Mouse (Mus musculus) liver, postnatal 0 days (tissue): ENCODE results near the gene Eif1b. TPM values are rescaled to one million over a fixed set of nuclear protein-coding genes. Genes with fewer than 3 reads are reported as not detected.

Source experiments
- ATAC-seq: fragments of 200-750 bp; cut with Nextera tagmentation; 2 replicates; pipeline ENCODE4 v1.8.0; 2017; ENCODE audit warnings: mild to moderate bottlenecking, moderate library complexity
- DNase-seq: peaks from one replicate; pipeline ENCODE4 v3.0.0-alpha.2; 2016
- H3K27ac ChIP-seq: fragments of 300-500 bp; sonication (generic); 2 replicates; pipeline ENCODE4 v1.5.1; 2014; ENCODE audit warnings: antibody characterized with exemption, moderate library complexity, mild to moderate bottlenecking, low read depth
- H3K27me3 ChIP-seq: fragments of 300-500 bp; sonication (generic); 2 replicates; pipeline ENCODE4 v1.6.1; 2014; ENCODE audit warnings: low read length, control low read depth, mixed read lengths; ENCODE audit not compliant: insufficient read depth
- H3K36me3 ChIP-seq: fragments of 300-500 bp; sonication (generic); replicated peaks from 2 replicates; pipeline ENCODE4 v1.6.1; 2014; ENCODE audit warnings: mild to moderate bottlenecking, control low read depth, low read length, moderate library complexity, mixed read lengths; ENCODE audit not compliant: insufficient read depth
- H3K4me1 ChIP-seq: fragments of 300-500 bp; sonication (generic); 2 replicates; pipeline ENCODE4 v1.6.1; 2014; ENCODE audit warnings: antibody characterized with exemption, mild to moderate bottlenecking, control low read depth; ENCODE audit not compliant: insufficient read depth
- H3K4me2 ChIP-seq: fragments of 300-500 bp; sonication (generic); 2 replicates; pipeline ENCODE4 v1.6.1; 2014; ENCODE audit warnings: low read depth, mild to moderate bottlenecking, low read length, moderate library complexity, mixed read lengths
- H3K4me3 ChIP-seq: fragments of 300-500 bp; sonication (generic); 2 replicates; pipeline ENCODE4 v1.5.1; 2014; ENCODE audit warnings: low read depth, low read length
- H3K9ac ChIP-seq: fragments of 300-500 bp; sonication (generic); replicated peaks from 2 replicates; pipeline ENCODE4 v1.6.1; 2014; ENCODE audit warnings: mild to moderate bottlenecking, moderate library complexity
- H3K9me3 ChIP-seq: fragments of 300-500 bp; sonication (generic); 2 replicates; pipeline ENCODE4 v1.6.1; 2016; ENCODE audit warnings: mild to moderate bottlenecking, control low read depth, low read length, mixed read lengths
- CTCF ChIP-seq: sonication (generic); IDR thresholded peaks from 2 replicates; pipeline ENCODE4 v1.5.1; 2016; ENCODE audit warnings: antibody characterized with exemption, low read depth
- EP300 ChIP-seq: IDR thresholded peaks from 2 replicates; pipeline ENCODE4 v1.6.1; 2016; ENCODE audit warnings: antibody characterized with exemption, low read depth, mild to moderate bottlenecking
- WGBS: fragments of 180-500 bp; shearing (Covaris S2); extraction: QIAGEN DNeasy Blood & Tissue Kit; methylation state at CpG from one replicate; pipeline ENCODE4 v1.1.7; 2014; ENCODE audit not compliant: insufficient replicate concordance; 5-methylcytosine and 5-hydroxymethylcytosine counted together
- polyA plus RNA-seq: library from polyadenylated mRNA; unstranded; fragments of >200 nt; fragmentation: Nextera tagmentation; extraction: Ambion mirVana; gene quantifications from 2 replicates; pipeline ENCODE4 v1.2.1, GENCODE M21; 2015

Gene Eif1b
- 50.0 and 50.4 TPM in 2 replicates for polyA plus RNA-seq

DNA sequence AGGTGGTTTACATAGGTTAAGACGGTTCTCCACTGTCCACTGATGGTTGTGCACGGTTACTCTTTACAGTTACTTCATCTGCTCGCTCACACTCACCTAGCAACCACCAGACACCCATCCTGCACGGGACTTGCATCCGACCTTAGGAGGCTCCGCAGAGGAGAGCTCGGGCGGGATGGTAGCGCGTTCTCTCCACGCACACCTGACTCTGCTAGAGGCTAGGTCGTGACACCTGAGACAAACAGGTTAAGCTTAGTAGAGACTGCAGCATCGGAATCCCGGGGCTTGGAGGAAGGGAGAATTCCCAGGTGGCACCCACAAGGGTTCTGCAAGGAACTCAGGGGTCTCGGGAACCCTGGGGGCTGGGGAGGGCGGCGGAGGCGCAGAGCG, at the start of gene Eif1b:
Gene Eif1b, plus strand, starts transcription at position 223 of the 390 bp plus-strand sequence.
- no peak for TF ChIP-seq EP300
- TF ChIP-seq CTCF = no peak
- no peak for DNase-seq

GRCm38 (mm10) chr9:120444642-120445041, 47.4 kb upstream of the Eif1b start:
- no peak for TF ChIP-seq EP300
- TF ChIP-seq CTCF = no peak
- Histone ChIP-seq H3K27ac (no peak overlapping the region), H3K9me3 (no peaks in the 10 kb centered on the region), H3K4me3 (no peak overlapping the region), H3K9ac (no peak overlapping the region), H3K36me3 (no peaks in the 10 kb centered on the region), H3K4me1 (no peaks in the 10 kb centered on the region), H3K4me2 (no peak overlapping the region), H3K27me3 (no peaks in the 10 kb centered on the region)
- DNase-seq (no peak), ATAC-seq (no peak)
- 75% methylated on average over 9 of the region's 9 CpGs for WGBS

More for the DNA sequence above, at the start of gene Eif1b:
- Histone ChIP-seq H3K9me3 (no peaks in the 10 kb centered on the region), H3K9ac (peak within 1 kb of the TSS; percentile 98), H3K4me3 (peak within 1 kb of the TSS; percentile 73), H3K27ac (peak within 1 kb of the TSS; percentile 90), H3K4me1 (peaks cover 3% of the 10 kb centered on the region; the same call in 1 of the 2 replicates), H3K4me2 (peak within 1 kb of the TSS; percentile 94), H3K27me3 (no peaks in the 10 kb centered on the region), H3K36me3 (peaks cover 21% of the 10 kb centered on the region)
- 5% methylated on average over 19 of the region's 19 CpGs for WGBS
- peak; percentile 47 for ATAC-seq

GRCm38 (mm10) chr9:120449696-120450329, 42.2 kb upstream of the Eif1b start:
- no peak for DNase-seq
- H3K9ac ChIP-seq = no peak overlapping the region
- no peak overlapping the region for H3K4me2 ChIP-seq
- H3K36me3 ChIP-seq = no peaks in the 10 kb centered on the region
- no peak overlapping the region for H3K4me3 ChIP-seq
- 65% methylated on average over 6 of the region's 6 CpGs for WGBS
- no peaks in the 10 kb centered on the region for H3K9me3 ChIP-seq
- H3K27me3 ChIP-seq = no peaks in the 10 kb centered on the region
- ATAC-seq = no peak
- no peak overlapping the region for H3K27ac ChIP-seq
- TF ChIP-seq CTCF (no peak), EP300 (no peak)
- no peaks in the 10 kb centered on the region for H3K4me1 ChIP-seq

- Histone ChIP-seq H3K4me1 (no peaks in the 10 kb centered on the region), H3K4me3 (no peak overlapping the region), H3K27me3 (no peaks in the 10 kb centered on the region), H3K27ac (no peak overlapping the region), H3K9me3 (no peaks in the 10 kb centered on the region), H3K36me3 (no peaks in the 10 kb centered on the region), H3K9ac (no peak overlapping the region), H3K4me2 (no peak overlapping the region)
- DNase-seq (no peak), ATAC-seq (no peak)
- no peak for TF ChIP-seq EP300
- no peak for TF ChIP-seq CTCF
- 60% methylated on average over 9 of the region's 9 CpGs for WGBS
Observed at GRCm38 (mm10) chr9:120455768-120456655, 36.0 kb upstream of the Eif1b start.

DNA sequence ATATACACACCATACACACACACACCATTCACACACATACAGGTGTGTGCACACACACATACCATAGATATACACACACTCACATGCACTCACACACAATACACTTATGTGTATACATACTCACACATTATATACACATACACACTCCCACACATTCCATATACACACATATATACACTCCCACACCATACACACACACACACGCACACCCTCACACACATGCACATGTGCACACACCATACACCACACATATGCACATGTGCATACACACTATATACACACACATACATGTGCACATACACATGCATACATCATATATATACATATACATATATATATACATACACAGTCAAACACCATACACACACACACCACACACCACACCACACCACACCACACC, 21.6 kb upstream of the Eif1b start:
- no peaks in the 10 kb centered on the region for H3K36me3 ChIP-seq
- DNase-seq = no peak
- H3K9ac ChIP-seq = no peak overlapping the region
- H3K27me3 ChIP-seq = no peaks in the 10 kb centered on the region
- no peak for ATAC-seq
- 74% methylated on average over 1 of the region's 1 CpGs for WGBS
- H3K4me2 ChIP-seq = no peak overlapping the region
- TF ChIP-seq CTCF (no peak), EP300 (no peak)
- H3K9me3 ChIP-seq = no peaks in the 10 kb centered on the region
- H3K27ac ChIP-seq = no peak overlapping the region
- no peak overlapping the region for H3K4me3 ChIP-seq
- no peaks in the 10 kb centered on the region for H3K4me1 ChIP-seq

DNA sequence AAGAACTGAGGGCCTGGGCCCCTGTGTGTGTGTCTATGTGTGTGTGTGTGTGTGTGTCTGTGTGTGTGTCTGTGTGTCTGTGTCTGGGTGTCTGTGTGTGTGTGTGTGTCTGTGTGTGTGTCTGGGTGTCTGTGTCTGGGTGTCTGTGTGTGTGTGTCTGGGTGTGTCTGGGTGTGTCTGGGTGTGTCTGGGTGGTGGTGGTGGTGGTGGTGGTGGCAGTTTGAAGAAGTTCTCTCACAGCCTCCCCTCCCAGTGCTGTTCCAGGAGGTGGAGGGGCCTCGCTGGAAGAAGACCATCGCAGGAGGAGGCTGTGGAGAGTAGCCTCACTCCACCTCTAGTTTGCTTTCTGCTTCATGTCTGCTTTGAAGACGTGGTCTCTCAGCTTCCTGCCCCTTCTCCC, 10.4 kb upstream of the Eif1b start:
- ATAC-seq (peak; percentile 45; the same call in 1 of the 2 replicates), DNase-seq (no peak)
- TF ChIP-seq CTCF (no peak), EP300 (no peak)
- Histone ChIP-seq H3K4me1 (peaks cover 10% of the 10 kb centered on the region), H3K27me3 (no peaks in the 10 kb centered on the region), H3K36me3 (no peaks in the 10 kb centered on the region), H3K9me3 (no peaks in the 10 kb centered on the region), H3K27ac (no peak overlapping the region), H3K4me3 (no peak overlapping the region), H3K9ac (no peak overlapping the region), H3K4me2 (peak overlapping the region; percentile 55)
- 57% methylated on average over 3 of the region's 3 CpGs for WGBS
